Mouse (Mus musculus) MEL (cell line): ENCODE data around the gene Krt6a. TPM values are rescaled to one million over a fixed set of nuclear protein-coding genes. Genes with fewer than 3 reads are reported as not detected.
A peak's percentile ranks its signal among the peaks of the same experiment; 100 is the strongest.

Source experiments
- DNase-seq: peaks from one replicate; pipeline ENCODE4 v3.0.0; 2011; ENCODE audit warnings: low read depth, low spot score
- H3K27ac ChIP-seq: 2 replicates; pipeline ENCODE4 v1.5.1; 2012; ENCODE audit warnings: low read depth, mild to moderate bottlenecking, control low read depth, low read length, moderate library complexity; ENCODE audit not compliant: control insufficient read depth
- H3K27me3 ChIP-seq, 2 experiments: fragments of 150-350 bp in 1 of 2; sonication (generic) in 1 of 2; 2 replicates each; pipeline ENCODE4 v1.6.1; 2012; ENCODE audit warnings: low read length in 2 of 2, mild to moderate bottlenecking in 2 of 2, improper control_type of control experiment in 1 of 2, moderate library complexity in 1 of 2; ENCODE audit not compliant: insufficient read depth in 2 of 2, control insufficient read depth in 1 of 2
- H3K36me3 ChIP-seq, 2 experiments: 2 replicates each; pipeline ENCODE4 v1.6.1; 2012 to 2014; ENCODE audit warnings: low read length in 2 of 2, improper control_type of control experiment in 1 of 2, inconsistent platforms in 1 of 2, mild to moderate bottlenecking in 1 of 2; ENCODE audit not compliant: insufficient read depth in 2 of 2, control insufficient read depth in 1 of 2
- H3K4me1 ChIP-seq, 2 experiments: fragments of 150-350 bp in 1 of 2; sonication (generic) in 1 of 2; 2 replicates each; pipeline ENCODE4 v1.6.1; 2012; ENCODE audit warnings: low read length in 2 of 2, improper control_type of control experiment in 1 of 2, mild to moderate bottlenecking in 1 of 2; ENCODE audit not compliant: insufficient read depth in 2 of 2, control insufficient read depth in 1 of 2
- H3K4me3 ChIP-seq, 2 experiments: fragments of 150-350 bp in 1 of 2; sonication (generic) in 1 of 2; 2 replicates each; pipeline ENCODE4 v1.5.1; 2012; ENCODE audit warnings: low read depth in 2 of 2, low read length in 2 of 2, mild to moderate bottlenecking in 2 of 2, moderate library complexity in 2 of 2, control low read depth in 1 of 2, improper control_type of control experiment in 1 of 2; ENCODE audit not compliant: control insufficient read depth in 1 of 2, insufficient read depth in 1 of 2
- H3K79me2 ChIP-seq: 2 replicates; pipeline ENCODE4 v1.6.1; 2012; ENCODE audit warnings: mild to moderate bottlenecking, low read length, moderate library complexity; ENCODE audit not compliant: control insufficient read depth, poor library complexity, insufficient read depth
- H3K9ac ChIP-seq: 2 replicates; pipeline ENCODE4 v1.6.1; 2012; ENCODE audit warnings: low read depth, mild to moderate bottlenecking, control low read depth, low read length, moderate library complexity; ENCODE audit not compliant: control insufficient read depth, poor library complexity, severe bottlenecking
- H3K9me3 ChIP-seq: fragments of 150-350 bp; sonication (generic); replicated peaks from 2 replicates; pipeline ENCODE4 v1.6.1; 2012; ENCODE audit warnings: mild to moderate bottlenecking, low read length, improper control_type of control experiment, moderate library complexity; ENCODE audit not compliant: insufficient read depth
- CHD1 ChIP-seq: IDR thresholded peaks from 2 replicates; pipeline ENCODE4 v1.6.1; 2012; ENCODE audit warnings: low read depth, mild to moderate bottlenecking, inconsistent platforms, low read length, improper control_type of control experiment
- CTCF ChIP-seq, 3 experiments: IDR thresholded peaks in 2 of 3; conservative IDR thresholded peaks in 1 of 3; 2 replicates each; pipeline ENCODE4 v1.5.1; 2011 to 2012; ENCODE audit warnings: low read length in 3 of 3, low read depth in 2 of 3, mild to moderate bottlenecking in 2 of 3, improper control_type of control experiment in 1 of 3, inconsistent platforms in 1 of 3, mixed read lengths in 1 of 3, moderate library complexity in 1 of 3; ENCODE audit not compliant: control insufficient read depth in 1 of 3, insufficient read depth in 1 of 3, poor library complexity in 1 of 3, severe bottlenecking in 1 of 3
- ELF1 ChIP-seq: IDR thresholded peaks from 2 replicates; pipeline ENCODE4 v1.6.1; 2014; ENCODE audit warnings: low read depth, mild to moderate bottlenecking, inconsistent platforms, low read length, improper control_type of control experiment, moderate library complexity
- KAT2A ChIP-seq: conservative IDR thresholded peaks from 2 replicates; pipeline ENCODE4 v1.6.1; 2012; ENCODE audit warnings: low read depth, low read length, improper control_type of control experiment, inconsistent platforms
- NELFE ChIP-seq: IDR thresholded peaks from 2 replicates; pipeline ENCODE4 v1.6.1; 2011; ENCODE audit warnings: low read depth, low read length, improper control_type of control experiment
- POLR2AphosphoS5 ChIP-seq: IDR thresholded peaks from 2 replicates; pipeline ENCODE4 v1.6.1; 2012; ENCODE audit warnings: low read depth, borderline replicate concordance, mild to moderate bottlenecking, inconsistent platforms, low read length, moderate library complexity, mixed read lengths
- SIN3A ChIP-seq: IDR thresholded peaks from 2 replicates; pipeline ENCODE4 v1.6.1; 2012; ENCODE audit warnings: low read length, improper control_type of control experiment, inconsistent platforms
- SMC3 ChIP-seq: IDR thresholded peaks from 2 replicates; pipeline ENCODE4 v1.6.1; 2011; ENCODE audit warnings: low read depth, low read length, improper control_type of control experiment
- TBP ChIP-seq: IDR thresholded peaks from 2 replicates; pipeline ENCODE4 v1.8.0; 2011; ENCODE audit warnings: low read depth, low read length, improper control_type of control experiment
- UBTF ChIP-seq: IDR thresholded peaks from 2 replicates; pipeline ENCODE4 v1.6.1; 2012; ENCODE audit warnings: low read depth, mild to moderate bottlenecking, inconsistent platforms, low read length, improper control_type of control experiment, moderate library complexity, borderline replicate concordance; ENCODE audit not compliant: insufficient read depth
- ZKSCAN1 ChIP-seq: IDR thresholded peaks from 2 replicates; pipeline ENCODE4 v1.6.1; 2012; ENCODE audit warnings: low read depth, mild to moderate bottlenecking, inconsistent platforms, low read length, improper control_type of control experiment, moderate library complexity
- ZMIZ1 ChIP-seq: IDR thresholded peaks from 2 replicates; pipeline ENCODE4 v1.6.1; 2012; ENCODE audit warnings: low read depth, mild to moderate bottlenecking, inconsistent platforms, low read length, improper control_type of control experiment, moderate library complexity
- polyA plus RNA-seq, 2 experiments: library from polyadenylated mRNA; stranded (reverse) in 1 of 2; unstranded in 1 of 2; fragments of >175 nt in 1 of 2; fragments of >200 nt in 1 of 2; gene quantifications; 2 replicates each; pipeline versions ENCODE4 v1.2.1 to v1.2.4; 2012; ENCODE audit warnings: low replicate concordance in 2 of 2, low read depth in 1 of 2; ENCODE audit not compliant: insufficient read length in 2 of 2, insufficient read depth in 1 of 2, missing spikeins in 1 of 2
- total RNA-seq: library from RNA; depleted of rRNA; stranded (reverse); fragments of 300-350 nt; gene quantifications from 2 replicates; pipeline ENCODE4 v1.2.3, GENCODE M21; 2012

Gene Krt6a
- total and polyA plus RNA-seq, 3 experiments: not detected

DNA sequence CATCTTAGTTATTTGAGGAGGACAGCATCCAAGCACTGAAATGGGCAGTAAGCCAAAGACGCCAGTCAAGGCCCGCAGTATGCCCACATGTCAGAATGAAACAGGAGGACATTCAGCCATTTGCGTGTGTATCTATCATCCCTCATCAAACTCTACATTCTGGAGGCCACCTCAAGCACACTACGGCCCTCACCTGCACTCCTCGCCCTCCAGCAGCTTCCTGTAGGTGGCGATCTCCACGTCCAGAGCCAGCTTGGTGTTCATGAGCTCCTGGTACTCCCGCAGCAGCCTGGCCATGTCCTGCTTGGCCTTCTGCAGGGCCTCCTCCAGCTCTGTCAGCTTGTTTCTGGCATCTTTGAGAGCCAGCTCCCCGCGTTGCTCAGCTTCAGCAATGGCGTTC lies 14.6 kb upstream of the Krt6a start:
- TF ChIP-seq CTCF (IDR thresholded peaks at IDR 0.05 in 2 of 3, conservative IDR thresholded peaks at IDR 0.05 in 1 of 3; ENCODE audit: control insufficient read depth in 1 of 3, insufficient read depth in 1 of 3, low read depth in 2 of 3, low read length in 3 of 3, poor library complexity in 1 of 3, severe bottlenecking in 1 of 3): 0 out of 6 replicates have a peak, but pooled peaks of 2 of the 3 experiments have one; percentile 6 to 17
- TF ChIP-seq UBTF: no peak
- no peaks in the 10 kb centered on the region for H3K9me3 ChIP-seq
- H3K4me1 ChIP-seq: no peaks in the 10 kb centered on the region

DNA sequence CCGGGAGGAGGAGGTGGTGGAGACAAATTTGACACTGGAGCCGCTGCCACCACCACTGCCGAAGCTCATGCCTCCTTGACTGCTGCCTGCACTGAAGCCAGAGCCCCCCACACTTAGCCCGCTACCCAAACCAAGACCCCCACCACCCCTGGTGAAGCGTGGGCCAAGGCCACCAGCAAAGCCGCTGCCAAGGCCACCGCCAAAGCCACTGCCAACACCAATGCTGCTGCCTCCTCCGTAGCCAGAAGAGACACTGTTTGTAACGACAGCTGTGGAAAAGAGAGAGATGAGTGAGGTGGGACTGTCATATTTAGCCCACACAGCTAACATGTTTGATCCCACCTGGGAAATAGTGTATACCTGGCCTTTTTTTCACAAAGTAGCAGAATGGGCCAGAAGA lies 13.3 kb upstream of the Krt6a start:
- TF ChIP-seq ZKSCAN1 (no peak), KAT2A (no peak), SIN3A (no peak), CTCF (IDR thresholded peaks at IDR 0.05 in 2 of 3, conservative IDR thresholded peaks at IDR 0.05 in 1 of 3; ENCODE audit: control insufficient read depth in 1 of 3, insufficient read depth in 1 of 3, low read depth in 2 of 3, low read length in 3 of 3, poor library complexity in 1 of 3, severe bottlenecking in 1 of 3) (no peak), ELF1 (no peak), CHD1 (no peak), NELFE (no peak), TBP (no peak), ZMIZ1 (no peak), POLR2AphosphoS5 (no peak), SMC3 (no peak)
- Histone ChIP-seq H3K4me1 (no peaks in the 10 kb centered on the region), H3K4me3 (no peak overlapping the region), H3K27ac (no peak overlapping the region), H3K36me3 (no peaks in the 10 kb centered on the region), H3K9ac (no peak overlapping the region), H3K27me3 (no peaks in the 10 kb centered on the region), H3K79me2 (no peaks in the 10 kb centered on the region), H3K9me3 (no peaks in the 10 kb centered on the region)
- no peak for DNase-seq

More for the DNA sequence above, 14.6 kb upstream of the Krt6a start:
- Histone ChIP-seq H3K9ac (no peak overlapping the region), H3K4me3 (no peak overlapping the region), H3K27me3 (no peaks in the 10 kb centered on the region), H3K27ac (no peak overlapping the region), H3K36me3 (no peaks in the 10 kb centered on the region), H3K79me2 (no peaks in the 10 kb centered on the region)
- no peak for DNase-seq

GRCm38 (mm10) chr15:101704066-101704465 lies 10.0 kb upstream of the Krt6a start:
- no peaks in the 10 kb centered on the region for H3K36me3 ChIP-seq
- H3K9ac ChIP-seq: no peak overlapping the region
- no peaks in the 10 kb centered on the region for H3K79me2 ChIP-seq
- TF ChIP-seq ELF1 (no peak), CTCF (IDR thresholded peaks at IDR 0.05 in 2 of 3, conservative IDR thresholded peaks at IDR 0.05 in 1 of 3; ENCODE audit: control insufficient read depth in 1 of 3, insufficient read depth in 1 of 3, low read depth in 2 of 3, low read length in 3 of 3, poor library complexity in 1 of 3, severe bottlenecking in 1 of 3) (peak in 1 of 3 experiments; percentile 8; a peak in 1 of 6 replicates)
- no peak for DNase-seq
- no peaks in the 10 kb centered on the region for H3K9me3 ChIP-seq
- H3K4me1 ChIP-seq: no peaks in the 10 kb centered on the region
- no peak overlapping the region for H3K27ac ChIP-seq
- no peak overlapping the region for H3K4me3 ChIP-seq
- no peaks in the 10 kb centered on the region for H3K27me3 ChIP-seq
